Mouse (Mus musculus): ENCODE results near the gene Tspan5. TPM values are rescaled to one million over a fixed set of nuclear protein-coding genes. Genes with fewer than 3 reads are reported as not detected.

Tspan5 gene
- total RNA-seq, 1 experiment = 12.7 TPM

GRCm38 (mm10) chr3:138918241-138918640 lies 176.2 kb downstream of the Tspan5 start:
- TF ChIP-seq MAFK (IDR thresholded peaks at IDR 0.05; ENCODE audit: insufficient read depth, low read depth, low read length) (no peak), ZNF384 (IDR thresholded peaks at IDR 0.05; ENCODE audit: low read depth, low read length) (no peak), CHD2 (IDR thresholded peaks at IDR 0.05; ENCODE audit: low read depth, low read length) (no peak), HCFC1 (IDR thresholded peaks at IDR 0.05; ENCODE audit: borderline replicate concordance, insufficient read depth, low read length) (no peak), ZC3H11A (IDR thresholded peaks at IDR 0.05; ENCODE audit: borderline replicate concordance, low read depth, low read length) (no peak)

DNA sequence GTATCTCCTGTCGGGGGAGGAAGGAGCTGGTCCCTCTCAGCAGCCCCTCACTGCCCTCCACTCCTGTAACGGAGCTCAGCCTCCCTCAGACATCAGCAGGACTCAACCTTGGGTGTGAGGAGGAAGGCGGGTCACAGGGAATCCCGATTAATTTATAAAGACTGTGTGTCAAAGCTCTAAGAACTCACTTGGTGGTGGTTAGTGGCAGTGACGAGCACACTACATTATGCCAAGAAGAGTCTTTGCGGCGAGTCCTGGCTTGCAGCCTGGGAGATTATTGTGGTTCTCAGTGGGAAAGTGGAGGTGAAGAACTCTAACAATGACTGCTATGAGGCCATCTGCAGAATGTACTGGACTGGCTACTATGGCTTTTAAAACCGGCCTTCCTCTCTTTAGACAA lies 184.2 kb downstream of the Tspan5 start:
- Histone ChIP-seq H3K4me1 (ENCODE audit: control insufficient read depth in 2 of 2, insufficient read depth in 2 of 2, low read length in 2 of 2, poor library complexity in 1 of 2) (no peaks in the 10 kb centered on the region), H3K9me3 (ENCODE audit: control insufficient read depth, insufficient read depth, low read depth, low read length) (no peaks in the 10 kb centered on the region), H3K4me3 (ENCODE audit: insufficient read depth in 1 of 2, low read depth in 1 of 2, low read length in 2 of 2, poor library complexity in 1 of 2, severe bottlenecking in 1 of 2) (no peak overlapping the region), H3K9ac (ENCODE audit: insufficient read depth, low read depth, low read length, poor library complexity, severe bottlenecking) (no peak overlapping the region), H3K27ac (ENCODE audit: insufficient read depth, low read depth, low read length, poor library complexity, severe bottlenecking) (no peak overlapping the region), H3K36me3 (ENCODE audit: control insufficient read depth, insufficient read depth, low read length, poor library complexity, severe bottlenecking) (0 out of 2 replicates have a peak, but pooled peaks cover 2% of the 10 kb centered on the region)
- in situ Hi-C loops (cut with MboI; ENCODE audit: low sequenced_read_pairs in 2 of 2, unreplicated experiment in 2 of 2) = no loop called here
- TF ChIP-seq MAFK (IDR thresholded peaks at IDR 0.05; ENCODE audit: insufficient read depth, low read depth, low read length) (no peak), CHD2 (IDR thresholded peaks at IDR 0.05; ENCODE audit: low read depth, low read length) (no peak), HCFC1 (IDR thresholded peaks at IDR 0.05; ENCODE audit: borderline replicate concordance, insufficient read depth, low read length) (no peak), ZNF384 (IDR thresholded peaks at IDR 0.05; ENCODE audit: low read depth, low read length) (no peak), ZC3H11A (IDR thresholded peaks at IDR 0.05; ENCODE audit: borderline replicate concordance, low read depth, low read length) (no peak)
- DNase-seq (ENCODE audit: low read depth, low spot score) = no peak

More at GRCm38 (mm10) chr3:138918241-138918640, 176.2 kb downstream of the Tspan5 start:
- no peaks in the 10 kb centered on the region for H3K4me1 ChIP-seq (ENCODE audit: control insufficient read depth in 2 of 2, insufficient read depth in 2 of 2, low read length in 2 of 2, poor library complexity in 1 of 2)
- in situ Hi-C loops (cut with MboI; ENCODE audit: low sequenced_read_pairs in 2 of 2, unreplicated experiment in 2 of 2) = loop anchor here in 1 of 2 experiments (25.0 kb wide), 1 partner anchor 281 kb away; no protein-coding TSS in a partner anchor
- no peak overlapping the region for H3K4me3 ChIP-seq (ENCODE audit: insufficient read depth in 1 of 2, low read depth in 1 of 2, low read length in 2 of 2, poor library complexity in 1 of 2, severe bottlenecking in 1 of 2)
- DNase-seq (ENCODE audit: low read depth, low spot score) = no peak
- H3K27ac ChIP-seq (ENCODE audit: insufficient read depth, low read depth, low read length, poor library complexity, severe bottlenecking) = no peak overlapping the region
- no peak overlapping the region for H3K9ac ChIP-seq (ENCODE audit: insufficient read depth, low read depth, low read length, poor library complexity, severe bottlenecking)
- H3K9me3 ChIP-seq (ENCODE audit: control insufficient read depth, insufficient read depth, low read depth, low read length) = no peaks in the 10 kb centered on the region
- H3K36me3 ChIP-seq (ENCODE audit: control insufficient read depth, insufficient read depth, low read length, poor library complexity, severe bottlenecking) = no peaks in the 10 kb centered on the region

DNA sequence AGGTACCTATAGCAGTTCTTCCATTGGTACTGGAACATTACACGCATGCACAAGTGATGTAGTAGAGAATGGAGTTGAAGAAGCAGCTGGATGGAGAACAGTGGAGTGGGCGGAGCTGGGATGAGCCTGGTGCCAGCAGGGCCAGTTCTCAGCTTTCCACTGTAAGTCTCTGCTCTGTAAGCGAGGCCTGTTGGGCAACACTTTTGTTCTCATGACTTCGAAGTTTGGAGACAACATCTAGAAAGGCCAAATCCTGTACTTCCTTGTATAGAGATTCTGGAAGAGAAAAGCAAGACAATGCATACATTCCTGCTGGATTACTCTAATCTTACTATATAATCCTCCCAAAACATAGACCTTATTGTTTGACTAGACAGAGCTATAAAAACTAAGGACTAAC lies 185.4 kb downstream of the Tspan5 start:
- 0 out of 2 replicates have a peak, but pooled peaks cover 2% of the 10 kb centered on the region for H3K36me3 ChIP-seq (ENCODE audit: control insufficient read depth, insufficient read depth, low read length, poor library complexity, severe bottlenecking)
- TF ChIP-seq CHD2 (IDR thresholded peaks at IDR 0.05; ENCODE audit: low read depth, low read length) (no peak), ZNF384 (IDR thresholded peaks at IDR 0.05; ENCODE audit: low read depth, low read length) (no peak), MAFK (IDR thresholded peaks at IDR 0.05; ENCODE audit: insufficient read depth, low read depth, low read length) (no peak)
- DNase-seq (ENCODE audit: low read depth, low spot score) = no peak

GRCm38 (mm10) chr3:138936780-138937179 lies 194.8 kb downstream of the Tspan5 start:
- peaks cover 13% of the 10 kb centered on the region; the same call in 1 of the 2 replicates for H3K36me3 ChIP-seq (ENCODE audit: control insufficient read depth, insufficient read depth, low read length, poor library complexity, severe bottlenecking)
- no peaks in the 10 kb centered on the region for H3K9me3 ChIP-seq (ENCODE audit: control insufficient read depth, insufficient read depth, low read depth, low read length)
- in situ Hi-C loops (cut with MboI; ENCODE audit: low sequenced_read_pairs in 2 of 2, unreplicated experiment in 2 of 2) = no loop called here
- no peak overlapping the region for H3K27ac ChIP-seq (ENCODE audit: insufficient read depth, low read depth, low read length, poor library complexity, severe bottlenecking)
- TF ChIP-seq ZNF384 (IDR thresholded peaks at IDR 0.05; ENCODE audit: low read depth, low read length) = no peak
- no peak for TF ChIP-seq CHD2 (IDR thresholded peaks at IDR 0.05; ENCODE audit: low read depth, low read length)
- H3K4me3 ChIP-seq (ENCODE audit: insufficient read depth in 1 of 2, low read depth in 1 of 2, low read length in 2 of 2, poor library complexity in 1 of 2, severe bottlenecking in 1 of 2) = no peak overlapping the region
- H3K9ac ChIP-seq (ENCODE audit: insufficient read depth, low read depth, low read length, poor library complexity, severe bottlenecking) = no peak overlapping the region
- no peaks in the 10 kb centered on the region for H3K4me1 ChIP-seq (ENCODE audit: control insufficient read depth in 2 of 2, insufficient read depth in 2 of 2, low read length in 2 of 2, poor library complexity in 1 of 2)
- no peak for DNase-seq (ENCODE audit: low read depth, low spot score)

More for the DNA sequence above, 185.4 kb downstream of the Tspan5 start:
- no peaks in the 10 kb centered on the region for H3K9me3 ChIP-seq (ENCODE audit: control insufficient read depth, insufficient read depth, low read depth, low read length)
- no peak overlapping the region for H3K4me3 ChIP-seq (ENCODE audit: insufficient read depth in 1 of 2, low read depth in 1 of 2, low read length in 2 of 2, poor library complexity in 1 of 2, severe bottlenecking in 1 of 2)
- H3K9ac ChIP-seq (ENCODE audit: insufficient read depth, low read depth, low read length, poor library complexity, severe bottlenecking) = no peak overlapping the region
- H3K4me1 ChIP-seq (ENCODE audit: control insufficient read depth in 2 of 2, insufficient read depth in 2 of 2, low read length in 2 of 2, poor library complexity in 1 of 2) = no peaks in the 10 kb centered on the region
- H3K27ac ChIP-seq (ENCODE audit: insufficient read depth, low read depth, low read length, poor library complexity, severe bottlenecking) = no peak overlapping the region
- in situ Hi-C loops (cut with MboI; ENCODE audit: low sequenced_read_pairs in 2 of 2, unreplicated experiment in 2 of 2) = no loop called here

- Histone ChIP-seq H3K4me3 (ENCODE audit: insufficient read depth in 1 of 2, low read depth in 1 of 2, low read length in 2 of 2, poor library complexity in 1 of 2, severe bottlenecking in 1 of 2) (no peak overlapping the region), H3K9ac (ENCODE audit: insufficient read depth, low read depth, low read length, poor library complexity, severe bottlenecking) (no peak overlapping the region), H3K27ac (ENCODE audit: insufficient read depth, low read depth, low read length, poor library complexity, severe bottlenecking) (no peak overlapping the region), H3K36me3 (ENCODE audit: control insufficient read depth, insufficient read depth, low read length, poor library complexity, severe bottlenecking) (peaks cover 13% of the 10 kb centered on the region; the same call in 1 of the 2 replicates), H3K9me3 (ENCODE audit: control insufficient read depth, insufficient read depth, low read depth, low read length) (no peaks in the 10 kb centered on the region), H3K4me1 (ENCODE audit: control insufficient read depth in 2 of 2, insufficient read depth in 2 of 2, low read length in 2 of 2, poor library complexity in 1 of 2) (no peaks in the 10 kb centered on the region)
- no peak for DNase-seq (ENCODE audit: low read depth, low spot score)
- TF ChIP-seq MAFK (IDR thresholded peaks at IDR 0.05; ENCODE audit: insufficient read depth, low read depth, low read length) (no peak), ZNF384 (IDR thresholded peaks at IDR 0.05; ENCODE audit: low read depth, low read length) (no peak), HCFC1 (IDR thresholded peaks at IDR 0.05; ENCODE audit: borderline replicate concordance, insufficient read depth, low read length) (no peak), CHD2 (IDR thresholded peaks at IDR 0.05; ENCODE audit: low read depth, low read length) (no peak), ZC3H11A (IDR thresholded peaks at IDR 0.05; ENCODE audit: borderline replicate concordance, low read depth, low read length) (no peak)
- in situ Hi-C loops (cut with MboI; ENCODE audit: low sequenced_read_pairs in 2 of 2, unreplicated experiment in 2 of 2) = no loop called here
Observed at GRCm38 (mm10) chr3:138937241-138937640, 195.2 kb downstream of the Tspan5 start.
